Mouse (Mus musculus): ENCODE data around the gene Hoxc9. TPM values are rescaled to one million over a fixed set of nuclear protein-coding genes. Genes with fewer than 3 reads are reported as not detected.

Hoxc9 gene
- polyA plus RNA-seq, 1 experiment from 2014 or later = not detected

GRCm38 (mm10) chr15:102950877-102951276, 25.4 kb upstream of the Hoxc9 start:
- WGBS = 16% methylated on average over 2 of the region's 2 CpGs
- Histone ChIP-seq H3K4me1 (ENCODE audit: control insufficient read depth in 2 of 2, insufficient read depth in 2 of 2, low read length in 2 of 2) (no peaks in the 10 kb centered on the region), H3K36me3 (ENCODE audit: control insufficient read depth, insufficient read depth, low read length) (no peaks in the 10 kb centered on the region), H3K9me3 (ENCODE audit: control insufficient read depth, low read length) (no peaks in the 10 kb centered on the region), H3K27ac (replicated peaks in 1 of 2; ENCODE audit: control insufficient read depth in 1 of 2, insufficient read depth in 1 of 2, low read depth in 2 of 2, low read length in 2 of 2) (no peak overlapping the region), H3K4me2 (ENCODE audit: low read length) (no peak overlapping the region), H3K27me3 (ENCODE audit: control insufficient read depth, insufficient read depth, low read length) (peaks cover 100% of the 10 kb centered on the region), H3K9ac (ENCODE audit: low read length) (no peak overlapping the region), H3K4me3 (ENCODE audit: control insufficient read depth in 1 of 2, insufficient read depth in 1 of 2, low read depth in 1 of 2, low read length in 2 of 2) (no peak overlapping the region)
- ATAC-seq (ENCODE audit: insufficient number of reproducible peaks, insufficient read depth, low FRiP score, low read depth) = no peak

DNA sequence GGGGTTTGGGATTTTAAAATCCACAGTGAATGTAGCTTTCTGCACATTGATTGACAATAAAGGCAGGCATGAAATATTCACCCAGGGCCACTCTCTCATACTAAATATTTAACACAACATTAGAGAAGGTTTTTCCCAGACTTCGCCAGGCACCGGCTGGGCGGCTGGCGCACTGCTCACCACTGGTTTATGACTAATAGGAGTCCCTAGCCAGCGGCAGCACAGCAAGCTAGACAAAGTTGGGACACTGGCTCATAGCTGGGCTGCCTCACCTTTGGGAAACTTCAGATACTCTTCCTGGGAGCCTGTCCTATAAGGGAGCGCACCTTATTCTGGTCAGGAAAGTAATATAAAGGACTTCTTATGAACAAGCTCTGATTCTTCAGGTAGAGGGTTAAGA, 22.7 kb upstream of the Hoxc9 start:
- 3% methylated on average over 6 of the region's 6 CpGs for WGBS
- no peak overlapping the region for H3K9ac ChIP-seq (ENCODE audit: low read length)
- ATAC-seq (ENCODE audit: insufficient number of reproducible peaks, insufficient read depth, low FRiP score, low read depth) = no peak
- H3K9me3 ChIP-seq (ENCODE audit: control insufficient read depth, low read length) = no peaks in the 10 kb centered on the region
- H3K4me1 ChIP-seq (ENCODE audit: control insufficient read depth in 2 of 2, insufficient read depth in 2 of 2, low read length in 2 of 2) = no peaks in the 10 kb centered on the region
- H3K27me3 ChIP-seq (ENCODE audit: control insufficient read depth, insufficient read depth, low read length) = peaks cover 100% of the 10 kb centered on the region
- H3K27ac ChIP-seq (replicated peaks in 1 of 2; ENCODE audit: control insufficient read depth in 1 of 2, insufficient read depth in 1 of 2, low read depth in 2 of 2, low read length in 2 of 2) = no peak overlapping the region
- no peak overlapping the region for H3K4me2 ChIP-seq (ENCODE audit: low read length)
- no peak overlapping the region for H3K4me3 ChIP-seq (ENCODE audit: control insufficient read depth in 1 of 2, insufficient read depth in 1 of 2, low read depth in 1 of 2, low read length in 2 of 2)
- H3K36me3 ChIP-seq (ENCODE audit: control insufficient read depth, insufficient read depth, low read length) = no peaks in the 10 kb centered on the region

- Histone ChIP-seq H3K9ac (ENCODE audit: low read length) (no peak within 1 kb of the TSS), H3K4me3 (ENCODE audit: control insufficient read depth in 1 of 2, insufficient read depth in 1 of 2, low read depth in 1 of 2, low read length in 2 of 2) (no peak within 1 kb of the TSS), H3K4me1 (ENCODE audit: control insufficient read depth in 2 of 2, insufficient read depth in 2 of 2, low read length in 2 of 2) (no peaks in the 10 kb centered on the region), H3K36me3 (ENCODE audit: control insufficient read depth, insufficient read depth, low read length) (no peaks in the 10 kb centered on the region), H3K4me2 (ENCODE audit: low read length) (no peak within 1 kb of the TSS), H3K27ac (replicated peaks in 1 of 2; ENCODE audit: control insufficient read depth in 1 of 2, insufficient read depth in 1 of 2, low read depth in 2 of 2, low read length in 2 of 2) (no peak within 1 kb of the TSS), H3K9me3 (ENCODE audit: control insufficient read depth, low read length) (no peaks in the 10 kb centered on the region), H3K27me3 (ENCODE audit: control insufficient read depth, insufficient read depth, low read length) (peaks cover 100% of the 10 kb centered on the region)
- ATAC-seq (ENCODE audit: insufficient number of reproducible peaks, insufficient read depth, low FRiP score, low read depth) = no peak
- WGBS = 2% methylated on average over 56 of the region's 57 CpGs
Observed at GRCm38 (mm10) chr15:102954192-102955006, 21.8 kb upstream of the Hoxc9 start, which contains the start of gene Hoxc11. Gene Hoxc11 (plus strand): TSS chr15:102954427.

DNA sequence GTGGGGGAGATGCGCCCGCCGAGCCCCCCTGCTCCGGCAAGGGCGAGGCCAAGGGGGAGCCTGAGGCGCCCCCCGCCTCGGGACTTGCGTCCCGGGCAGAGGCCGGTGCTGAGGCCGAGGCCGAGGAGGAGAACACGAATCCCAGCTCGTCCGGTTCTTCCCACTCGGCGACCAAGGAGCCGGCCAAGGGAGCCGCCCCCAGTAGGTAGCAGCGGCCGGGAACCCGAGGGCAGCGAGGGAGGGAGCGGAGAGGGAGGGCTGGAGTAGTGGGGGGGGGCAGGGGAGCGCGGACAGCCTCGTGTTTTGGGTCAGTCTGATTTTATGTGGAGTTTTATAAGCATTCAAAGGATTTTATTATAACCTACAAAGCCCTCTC, 21.2 kb upstream of the Hoxc9 start:
- no peak for ATAC-seq (ENCODE audit: insufficient number of reproducible peaks, insufficient read depth, low FRiP score, low read depth)
- no peaks in the 10 kb centered on the region for H3K36me3 ChIP-seq (ENCODE audit: control insufficient read depth, insufficient read depth, low read length)
- H3K4me2 ChIP-seq (ENCODE audit: low read length) = no peak overlapping the region
- H3K9ac ChIP-seq (ENCODE audit: low read length) = no peak overlapping the region
- WGBS = 1% methylated on average over 28 of the region's 28 CpGs
- no peaks in the 10 kb centered on the region for H3K4me1 ChIP-seq (ENCODE audit: control insufficient read depth in 2 of 2, insufficient read depth in 2 of 2, low read length in 2 of 2)
- no peak overlapping the region for H3K27ac ChIP-seq (replicated peaks in 1 of 2; ENCODE audit: control insufficient read depth in 1 of 2, insufficient read depth in 1 of 2, low read depth in 2 of 2, low read length in 2 of 2)
- H3K27me3 ChIP-seq (ENCODE audit: control insufficient read depth, insufficient read depth, low read length) = peaks cover 100% of the 10 kb centered on the region
- no peaks in the 10 kb centered on the region for H3K9me3 ChIP-seq (ENCODE audit: control insufficient read depth, low read length)
- H3K4me3 ChIP-seq (ENCODE audit: control insufficient read depth in 1 of 2, insufficient read depth in 1 of 2, low read depth in 1 of 2, low read length in 2 of 2) = no peak overlapping the region

DNA sequence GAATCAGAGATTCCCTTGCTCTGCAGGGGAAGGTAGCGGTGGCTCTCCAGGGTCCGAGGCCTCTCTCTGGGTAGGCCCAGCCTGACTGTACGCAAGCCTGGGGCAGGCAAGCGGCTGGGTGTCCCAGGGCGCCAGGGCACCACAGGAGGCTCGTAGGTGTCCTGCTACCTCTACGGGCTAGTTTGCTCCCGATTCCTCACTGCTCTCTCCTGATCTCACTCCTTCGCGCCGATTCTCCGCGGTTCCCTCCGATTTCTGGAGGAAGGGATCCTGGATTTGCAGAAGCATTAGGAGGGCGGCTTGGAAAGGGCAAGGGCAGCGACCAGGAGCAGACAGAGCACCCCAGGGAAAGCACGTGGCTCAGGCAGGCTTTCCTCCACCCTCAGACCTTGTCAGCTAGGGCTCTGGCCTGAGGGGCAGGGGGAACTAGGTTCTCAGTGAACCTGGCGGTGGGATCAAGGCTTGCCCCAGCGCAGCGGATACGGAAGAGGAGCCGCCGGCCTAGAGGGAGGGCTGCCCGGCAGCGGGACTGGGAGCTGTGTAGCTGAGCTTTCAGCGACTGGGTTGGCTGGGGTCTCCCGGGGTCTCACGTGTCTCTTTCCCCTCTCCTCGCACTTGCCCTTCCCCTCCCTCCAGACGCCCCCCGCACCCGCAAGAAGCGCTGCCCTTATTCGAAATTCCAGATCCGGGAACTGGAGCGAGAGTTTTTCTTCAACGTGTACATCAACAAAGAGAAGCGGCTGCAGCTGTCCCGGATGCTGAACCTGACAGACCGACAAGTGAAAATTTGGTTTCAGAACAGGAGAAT, 20.2 kb upstream of the Hoxc9 start:
- no peaks in the 10 kb centered on the region for H3K9me3 ChIP-seq (ENCODE audit: control insufficient read depth, low read length)
- no peaks in the 10 kb centered on the region for H3K4me1 ChIP-seq (ENCODE audit: control insufficient read depth in 2 of 2, insufficient read depth in 2 of 2, low read length in 2 of 2)
- H3K36me3 ChIP-seq (ENCODE audit: control insufficient read depth, insufficient read depth, low read length) = no peaks in the 10 kb centered on the region
- no peak overlapping the region for H3K4me3 ChIP-seq (ENCODE audit: control insufficient read depth in 1 of 2, insufficient read depth in 1 of 2, low read depth in 1 of 2, low read length in 2 of 2)
- no peak for ATAC-seq (ENCODE audit: insufficient number of reproducible peaks, insufficient read depth, low FRiP score, low read depth)
- peaks cover 100% of the 10 kb centered on the region for H3K27me3 ChIP-seq (ENCODE audit: control insufficient read depth, insufficient read depth, low read length)
- under 1% methylated on average over 40 of the region's 40 CpGs for WGBS
- no peak overlapping the region for H3K9ac ChIP-seq (ENCODE audit: low read length)
- no peak overlapping the region for H3K4me2 ChIP-seq (ENCODE audit: low read length)
- H3K27ac ChIP-seq (replicated peaks in 1 of 2; ENCODE audit: control insufficient read depth in 1 of 2, insufficient read depth in 1 of 2, low read depth in 2 of 2, low read length in 2 of 2) = no peak overlapping the region

DNA sequence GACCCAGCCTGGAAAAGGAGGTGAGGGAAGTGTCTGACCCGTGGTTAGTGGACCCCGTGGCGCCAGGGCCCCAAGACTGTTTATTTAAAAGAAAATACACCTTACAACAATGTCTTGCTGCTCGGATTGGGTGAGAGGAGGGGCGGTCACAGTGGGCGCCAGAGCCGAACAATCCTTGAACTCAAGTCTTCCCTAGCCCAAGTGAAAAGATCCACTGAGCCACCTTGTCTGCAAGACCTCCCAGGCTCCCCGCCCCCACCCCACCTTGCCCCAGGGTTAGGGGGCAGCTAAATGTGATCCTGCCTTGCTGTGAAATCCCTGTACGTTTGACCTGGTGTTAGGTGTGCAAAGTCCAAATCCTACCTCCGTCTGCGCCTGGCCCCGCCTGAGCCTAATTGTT, 19.3 kb upstream of the Hoxc9 start:
- Histone ChIP-seq H3K4me1 (ENCODE audit: control insufficient read depth in 2 of 2, insufficient read depth in 2 of 2, low read length in 2 of 2) (no peaks in the 10 kb centered on the region), H3K36me3 (ENCODE audit: control insufficient read depth, insufficient read depth, low read length) (no peaks in the 10 kb centered on the region), H3K27me3 (ENCODE audit: control insufficient read depth, insufficient read depth, low read length) (peaks cover 100% of the 10 kb centered on the region), H3K9ac (ENCODE audit: low read length) (no peak overlapping the region), H3K9me3 (ENCODE audit: control insufficient read depth, low read length) (no peaks in the 10 kb centered on the region), H3K4me3 (ENCODE audit: control insufficient read depth in 1 of 2, insufficient read depth in 1 of 2, low read depth in 1 of 2, low read length in 2 of 2) (no peak overlapping the region), H3K27ac (replicated peaks in 1 of 2; ENCODE audit: control insufficient read depth in 1 of 2, insufficient read depth in 1 of 2, low read depth in 2 of 2, low read length in 2 of 2) (no peak overlapping the region), H3K4me2 (ENCODE audit: low read length) (no peak overlapping the region)
- ATAC-seq (ENCODE audit: insufficient number of reproducible peaks, insufficient read depth, low FRiP score, low read depth) = no peak
- 1% methylated on average over 12 of the region's 12 CpGs for WGBS

GRCm38 (mm10) chr15:102959663-102960191, 16.5 kb upstream of the Hoxc9 start:
- ATAC-seq (ENCODE audit: insufficient number of reproducible peaks, insufficient read depth, low FRiP score, low read depth) = no peak
- Histone ChIP-seq H3K36me3 (ENCODE audit: control insufficient read depth, insufficient read depth, low read length) (no peaks in the 10 kb centered on the region), H3K27me3 (ENCODE audit: control insufficient read depth, insufficient read depth, low read length) (peaks cover 100% of the 10 kb centered on the region), H3K27ac (replicated peaks in 1 of 2; ENCODE audit: control insufficient read depth in 1 of 2, insufficient read depth in 1 of 2, low read depth in 2 of 2, low read length in 2 of 2) (no peak overlapping the region), H3K9ac (ENCODE audit: low read length) (no peak overlapping the region), H3K4me2 (ENCODE audit: low read length) (no peak overlapping the region), H3K4me3 (ENCODE audit: control insufficient read depth in 1 of 2, insufficient read depth in 1 of 2, low read depth in 1 of 2, low read length in 2 of 2) (no peak overlapping the region), H3K9me3 (ENCODE audit: control insufficient read depth, low read length) (no peaks in the 10 kb centered on the region), H3K4me1 (ENCODE audit: control insufficient read depth in 2 of 2, insufficient read depth in 2 of 2, low read length in 2 of 2) (no peaks in the 10 kb centered on the region)
- 0% methylated on average over 13 of the region's 13 CpGs for WGBS

Measured in heart, embryonic 14.5 days (tissue).